ENCODE assay signal across 23 mouse cellular contexts in genomic region chr1:89804981-89805380, GRCm38 (mm10).
DNase-seq lines count a peak whose midpoint lies in the region; ATAC-seq lines count a peak whose summit lies in the region.
"Had no signal": no experiment of that assay in that cellular context is flagged by ENCODE, and none has a peak within 500 bp of the region (broad histone marks: within the 10 kb centered on the region; RNA-seq: fewer than 3 reads in every experiment).

No protein-coding gene starts in this region.

- no peaks in the 10 kb centered on the region for H3K4me1 ChIP-seq in intestine, embryonic 15.5 days (replicated peaks)
- H3K4me1 ChIP-seq: embryonic facial prominence, embryonic 15.5 days; forebrain, embryonic 10.5 days; neural tube, embryonic 12.5 days had no signal

- no peak overlapping the region for H3K4me3 ChIP-seq in intestine, embryonic 15.5 days (replicated peaks)
- H3K4me3 ChIP-seq: embryonic facial prominence, embryonic 15.5 days; forebrain, embryonic 10.5 days; heart, embryonic 12.5 days; neural tube, embryonic 12.5 days had no signal

- 0 out of 2 replicates have a peak, but pooled peaks cover 4% of the 10 kb centered on the region for H3K36me3 ChIP-seq in intestine, embryonic 15.5 days
- H3K36me3 ChIP-seq: neural tube, embryonic 12.5 days had no signal

- WGBS in intestine, embryonic 15.5 days: 81% methylated on average over 7 of the region's 7 CpGs

- H3K9me3 ChIP-seq in intestine, embryonic 15.5 days: no peaks in the 10 kb centered on the region
- H3K9me3 ChIP-seq: embryonic facial prominence, embryonic 15.5 days; forebrain, embryonic 10.5 days; heart, embryonic 12.5 days; neural tube, embryonic 12.5 days had no signal

- peak; percentile 55; the same call in 1 of the 2 replicates for ATAC-seq in intestine, embryonic 15.5 days
- ATAC-seq: liver, postnatal 0 days had no signal

- peak; percentile 47 to 67 for DNase-seq in frontal cortex, adult 2 months (ENCODE audit: extremely low spot score in 1 of 2, low spot score in 1 of 2)
- DNase-seq in frontal cortex, postnatal 14 days (ENCODE audit: low spot score in 2 of 2): no peak
- DNase-seq in right cerebral cortex, adult 18-20 months: peak; percentile 63
- no peak for DNase-seq in right cerebral cortex, postnatal 14 days
- peak; percentile 50 for DNase-seq in telencephalon, adult 2 months (ENCODE audit: low read depth, low spot score)
- DNase-seq in yolk sac, embryonic 10.5 days (ENCODE audit: low spot score): no peak
- no peak for DNase-seq in heart, adult 8-10 months (ENCODE audit: low spot score)
- DNase-seq: B cell, adult 2 months; cerebellum, adult 9-11 months; embryo, embryonic 11 days; heart, postnatal 4 days; kidney, adult 9 months; kidney, postnatal 36 days; layer of hippocampus, postnatal 36 days; liver; liver, postnatal 0 days; spleen, adult 18-20 months; thymus, postnatal 36 days had no signal

- no peak overlapping the region for H3K4me2 ChIP-seq in intestine, embryonic 15.5 days (replicated peaks)
- H3K4me2 ChIP-seq: embryonic facial prominence, embryonic 15.5 days; heart, embryonic 12.5 days; neural tube, embryonic 12.5 days had no signal

- H3K27ac ChIP-seq in intestine, embryonic 15.5 days: no peak overlapping the region
- H3K27ac ChIP-seq: embryonic facial prominence, embryonic 15.5 days; forebrain, embryonic 10.5 days; neural tube, embryonic 12.5 days had no signal

- H3K27me3 ChIP-seq in intestine, embryonic 15.5 days (replicated peaks): no peaks in the 10 kb centered on the region
- H3K27me3 ChIP-seq: embryonic facial prominence, embryonic 15.5 days; heart, embryonic 12.5 days; neural tube, embryonic 12.5 days had no signal

- no peak overlapping the region for H3K9ac ChIP-seq in intestine, embryonic 15.5 days
- H3K9ac ChIP-seq: embryonic facial prominence, embryonic 15.5 days; heart, embryonic 12.5 days; liver, postnatal 0 days; neural tube, embryonic 12.5 days had no signal

Comparison
In these comparisons a context has a peak if more than half of its experiments do, and no peak if none do; other contexts are left out.
1. DNase-seq: peak in frontal cortex, adult 2 months (2 of 2), right cerebral cortex, adult 18-20 months (single experiment) and telencephalon, adult 2 months (single experiment); none in frontal cortex, postnatal 14 days (0 of 2), right cerebral cortex, postnatal 14 days (single experiment), yolk sac, embryonic 10.5 days (single experiment) and heart, adult 8-10 months (single experiment).